Mouse (Mus musculus) urinary bladder, adult 2 months (tissue): ENCODE results near the gene Kcp. TPM values are rescaled to one million over a fixed set of nuclear protein-coding genes. Genes with fewer than 3 reads are reported as not detected.

ENCODE experiments used
- polyA plus RNA-seq: library from polyadenylated mRNA; depleted of rRNA; stranded (reverse); fragments of >200 nt; gene quantifications from 2 replicates; pipeline ENCODE4 v1.2.3, GENCODE M21; 2012; rRNA removed

Gene Kcp
- polyA plus RNA-seq, 1 experiment: 4.9 TPM

Other genes with a start within 250 kb of the Kcp start
- gene Hilpda, start 235.5 kb downstream of the Kcp start, polyA plus RNA-seq: 39.8 and 70.3 TPM in 2 replicates
- 1.1 and 1.9 TPM in 2 replicates for gene Fam71f2, start 228.4 kb downstream of the Kcp start, polyA plus RNA-seq
- not detected in 2 replicates for gene Fam71f1, start 188.8 kb downstream of the Kcp start, polyA plus RNA-seq
- 274 and 306 TPM in 2 replicates for gene Calu, start 159.9 kb downstream of the Kcp start, polyA plus RNA-seq
- gene Opn1sw, start 119.5 kb downstream of the Kcp start, polyA plus RNA-seq: 9.3 and 11.3 TPM in 2 replicates
- gene Ccdc136, start 111.6 kb downstream of the Kcp start, polyA plus RNA-seq: 19.7 and 29.6 TPM in 2 replicates
- gene Flnc, start 74.7 kb downstream of the Kcp start, polyA plus RNA-seq: 40.8 and 75.6 TPM in 2 replicates
- gene Atp6v1f, start 40.2 kb downstream of the Kcp start, polyA plus RNA-seq: 234 and 282 TPM in 2 replicates
- not detected in 2 replicates for gene Atp6v1fnb, start 36.5 kb downstream of the Kcp start, polyA plus RNA-seq
- 19.8 and 21.3 TPM in 2 replicates for gene Irf5, start 18.7 kb upstream of the Kcp start, polyA plus RNA-seq
- 59.0 and 61.1 TPM in 2 replicates for gene Tnpo3, start 101.9 kb upstream of the Kcp start, polyA plus RNA-seq
- 2.0 and 2.2 TPM in 2 replicates for gene Tspan33, start 186.3 kb upstream of the Kcp start, polyA plus RNA-seq
- 30.5 and 42.6 TPM in 2 replicates for gene Smo, start 227.6 kb upstream of the Kcp start, polyA plus RNA-seq